Mouse (Mus musculus) forebrain, embryonic 16.5 days (tissue): ENCODE measurements at regions not wholly inside any gene's neighbourhood (a gene's known extent, or its start where the extent isn't known, plus 50 kb on each side); places are given as distances from the start of the nearest gene placed in this dataset.

Experiments
- ATAC-seq: fragments of 200-750 bp; cut with Nextera tagmentation; 2 replicates; pipeline ENCODE4 v1.8.0; 2017; ENCODE audit warnings: mild to moderate bottlenecking, moderate library complexity
- H3K27ac ChIP-seq: fragments of 300-500 bp; sonication (generic); 2 replicates; pipeline ENCODE4 v1.5.1; 2014; ENCODE audit warnings: low read length, control low read depth
- H3K27me3 ChIP-seq: fragments of 300-500 bp; sonication (generic); replicated peaks from 2 replicates; pipeline ENCODE4 v1.6.1; 2014; ENCODE audit warnings: low read length; ENCODE audit not compliant: control insufficient read depth, insufficient read depth
- H3K36me3 ChIP-seq: fragments of 300-500 bp; sonication (generic); 2 replicates; pipeline ENCODE4 v1.6.1; 2014; ENCODE audit not compliant: control insufficient read depth, insufficient read depth
- H3K4me1 ChIP-seq: fragments of 300-500 bp; sonication (generic); replicated peaks from 2 replicates; pipeline ENCODE4 v1.6.1; 2014; ENCODE audit warnings: low read length; ENCODE audit not compliant: control insufficient read depth, insufficient read depth
- H3K4me2 ChIP-seq: fragments of 300-500 bp; sonication (generic); 2 replicates; pipeline ENCODE4 v1.6.1; 2014; ENCODE audit warnings: mild to moderate bottlenecking, low read length, control low read depth
- H3K4me3 ChIP-seq: fragments of 300-500 bp; sonication (generic); replicated peaks from 2 replicates; pipeline ENCODE4 v1.5.1; 2014; ENCODE audit warnings: mild to moderate bottlenecking, low read length, control low read depth
- H3K9ac ChIP-seq: fragments of 300-500 bp; sonication (generic); replicated peaks from 2 replicates; pipeline ENCODE4 v1.6.1; 2014; ENCODE audit warnings: low read depth, low read length, control low read depth
- H3K9me3 ChIP-seq: fragments of 300-500 bp; sonication (generic); 2 replicates; pipeline ENCODE4 v1.6.1; 2016; ENCODE audit warnings: low read length; ENCODE audit not compliant: control insufficient read depth
- WGBS: fragments of 180-500 bp; shearing (Covaris S2); extraction: QIAGEN DNeasy Blood & Tissue Kit; methylation state at CpG from one replicate; pipeline ENCODE4 v1.1.7; 2014; 5-methylcytosine and 5-hydroxymethylcytosine counted together

- Histone ChIP-seq H3K9me3 (0 out of 2 replicates have a peak, but pooled peaks cover 3% of the 10 kb centered on the region), H3K4me2 (no peak overlapping the region), H3K27me3 (no peaks in the 10 kb centered on the region), H3K36me3 (no peaks in the 10 kb centered on the region), H3K9ac (no peak overlapping the region), H3K4me3 (no peak overlapping the region), H3K27ac (no peak overlapping the region), H3K4me1 (peaks cover 7% of the 10 kb centered on the region; the same call in 1 of the 2 replicates)
- WGBS = 93% methylated on average over 6 of the region's 6 CpGs
- no peak for ATAC-seq
These were observed 62.8 kb upstream of the Lrpap1 start for GRCm38 (mm10) chr5:35168369-35168768.

DNA sequence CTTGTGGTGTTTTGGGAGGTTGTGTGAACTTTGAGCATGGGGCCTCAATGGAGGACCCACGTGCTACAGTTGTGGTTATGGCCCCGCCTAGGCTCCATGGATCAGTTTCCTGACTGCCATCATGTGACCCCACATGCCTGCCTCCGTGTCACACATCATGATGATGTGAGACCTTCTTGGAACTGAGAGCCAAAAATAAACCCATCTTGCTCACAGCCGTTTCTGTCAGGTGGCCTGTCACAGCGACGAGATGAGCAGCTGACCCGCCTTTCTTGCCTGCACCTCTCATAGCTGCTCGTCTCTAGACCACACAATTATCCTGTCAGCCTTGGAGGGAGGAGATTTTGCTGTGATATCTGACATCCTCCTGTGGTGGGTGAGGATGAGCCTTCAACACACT, 60.4 kb upstream of the Lrpap1 start:
- no peak overlapping the region for H3K4me3 ChIP-seq
- H3K36me3 ChIP-seq = no peaks in the 10 kb centered on the region
- no peak overlapping the region for H3K9ac ChIP-seq
- no peak overlapping the region for H3K27ac ChIP-seq
- no peak overlapping the region for H3K4me2 ChIP-seq
- 0 out of 2 replicates have a peak, but pooled peaks cover 3% of the 10 kb centered on the region for H3K9me3 ChIP-seq
- WGBS = 75% methylated on average over 8 of the region's 8 CpGs
- no peaks in the 10 kb centered on the region for H3K27me3 ChIP-seq
- H3K4me1 ChIP-seq = peaks cover 5% of the 10 kb centered on the region; the same call in 1 of the 2 replicates
- no peak for ATAC-seq

DNA sequence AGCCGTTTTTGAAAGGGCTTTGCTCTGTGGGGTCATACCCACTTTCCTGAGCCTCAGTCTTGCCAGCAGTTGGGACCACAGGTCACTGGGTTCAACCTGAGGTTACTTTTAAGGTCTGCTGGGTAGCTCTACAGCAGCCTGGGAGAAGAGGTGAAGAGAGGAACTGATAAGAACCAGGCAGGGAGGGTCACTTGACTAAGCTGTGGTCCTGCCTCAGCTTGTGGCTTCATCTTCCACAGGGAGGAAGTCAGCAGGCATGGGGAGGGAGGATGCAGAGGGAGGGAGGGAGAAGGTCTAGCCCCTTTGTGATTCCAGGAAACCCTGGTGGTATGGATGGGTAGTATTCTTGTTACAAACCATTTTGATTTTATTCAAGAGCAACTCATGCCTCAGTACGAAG, 59.9 kb upstream of the Lrpap1 start:
- ATAC-seq = no peak
- 77% methylated on average over 2 of the region's 2 CpGs for WGBS

DNA sequence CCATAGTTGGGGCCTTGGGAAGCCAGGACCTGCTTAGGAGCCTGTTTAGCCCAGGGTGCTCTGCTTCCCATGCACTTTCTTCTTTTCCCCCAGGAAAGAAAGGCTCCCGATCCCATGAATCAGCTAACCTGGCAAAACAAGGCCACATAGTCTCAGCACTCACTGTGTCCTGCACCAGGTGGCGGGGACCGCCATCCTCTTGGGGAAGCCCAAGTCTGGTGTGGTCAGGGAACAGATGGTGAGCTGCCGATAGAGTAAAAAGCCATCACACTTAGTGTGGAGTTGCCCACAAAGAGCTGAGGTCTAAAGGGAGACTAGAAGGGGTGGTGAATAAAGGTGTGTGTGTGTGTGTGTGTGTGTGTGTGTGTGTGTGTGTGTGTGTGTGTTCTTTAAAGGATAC, 57.0 kb upstream of the Lrpap1 start:
- H3K36me3 ChIP-seq = no peaks in the 10 kb centered on the region
- no peak overlapping the region for H3K4me3 ChIP-seq
- H3K27me3 ChIP-seq = no peaks in the 10 kb centered on the region
- peaks cover 9% of the 10 kb centered on the region for H3K4me1 ChIP-seq
- ATAC-seq = no peak
- H3K9me3 ChIP-seq = no peaks in the 10 kb centered on the region
- no peak overlapping the region for H3K27ac ChIP-seq
- 85% methylated on average over 4 of the region's 4 CpGs for WGBS
- H3K4me2 ChIP-seq = no peak overlapping the region
- no peak overlapping the region for H3K9ac ChIP-seq

More for the DNA sequence above, 59.9 kb upstream of the Lrpap1 start:
- Histone ChIP-seq H3K4me3 (no peak overlapping the region), H3K9ac (no peak overlapping the region), H3K4me1 (no peaks in the 10 kb centered on the region), H3K27me3 (no peaks in the 10 kb centered on the region), H3K4me2 (no peak overlapping the region), H3K36me3 (no peaks in the 10 kb centered on the region), H3K27ac (no peak overlapping the region), H3K9me3 (0 out of 2 replicates have a peak, but pooled peaks cover 3% of the 10 kb centered on the region)

DNA sequence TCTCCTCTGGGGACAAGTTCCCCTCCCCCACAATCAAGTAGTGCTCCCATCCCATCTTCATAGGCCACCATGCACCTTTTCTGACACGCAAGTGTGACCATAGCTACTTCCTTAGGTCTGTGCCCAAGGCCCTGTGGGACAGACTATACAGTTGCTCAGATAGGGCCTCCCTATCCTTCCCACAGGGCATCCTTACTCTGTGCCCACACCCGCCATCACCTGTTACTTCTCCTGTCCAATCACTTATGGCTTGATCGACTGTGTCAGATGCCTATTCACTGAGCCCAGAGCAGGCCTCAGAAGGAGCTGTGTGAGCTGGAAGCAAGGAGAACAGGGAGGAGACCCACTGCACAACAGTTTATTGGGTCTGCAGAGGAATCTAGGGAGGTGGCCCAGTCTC, 56.6 kb upstream of the Lrpap1 start:
- no peaks in the 10 kb centered on the region for H3K27me3 ChIP-seq
- no peaks in the 10 kb centered on the region for H3K9me3 ChIP-seq
- no peak overlapping the region for H3K9ac ChIP-seq
- H3K4me1 ChIP-seq = peaks cover 9% of the 10 kb centered on the region
- H3K36me3 ChIP-seq = no peaks in the 10 kb centered on the region
- WGBS = 88% methylated on average over 3 of the region's 3 CpGs
- H3K27ac ChIP-seq = no peak overlapping the region
- no peak overlapping the region for H3K4me2 ChIP-seq
- ATAC-seq = no peak
- H3K4me3 ChIP-seq = no peak overlapping the region

DNA sequence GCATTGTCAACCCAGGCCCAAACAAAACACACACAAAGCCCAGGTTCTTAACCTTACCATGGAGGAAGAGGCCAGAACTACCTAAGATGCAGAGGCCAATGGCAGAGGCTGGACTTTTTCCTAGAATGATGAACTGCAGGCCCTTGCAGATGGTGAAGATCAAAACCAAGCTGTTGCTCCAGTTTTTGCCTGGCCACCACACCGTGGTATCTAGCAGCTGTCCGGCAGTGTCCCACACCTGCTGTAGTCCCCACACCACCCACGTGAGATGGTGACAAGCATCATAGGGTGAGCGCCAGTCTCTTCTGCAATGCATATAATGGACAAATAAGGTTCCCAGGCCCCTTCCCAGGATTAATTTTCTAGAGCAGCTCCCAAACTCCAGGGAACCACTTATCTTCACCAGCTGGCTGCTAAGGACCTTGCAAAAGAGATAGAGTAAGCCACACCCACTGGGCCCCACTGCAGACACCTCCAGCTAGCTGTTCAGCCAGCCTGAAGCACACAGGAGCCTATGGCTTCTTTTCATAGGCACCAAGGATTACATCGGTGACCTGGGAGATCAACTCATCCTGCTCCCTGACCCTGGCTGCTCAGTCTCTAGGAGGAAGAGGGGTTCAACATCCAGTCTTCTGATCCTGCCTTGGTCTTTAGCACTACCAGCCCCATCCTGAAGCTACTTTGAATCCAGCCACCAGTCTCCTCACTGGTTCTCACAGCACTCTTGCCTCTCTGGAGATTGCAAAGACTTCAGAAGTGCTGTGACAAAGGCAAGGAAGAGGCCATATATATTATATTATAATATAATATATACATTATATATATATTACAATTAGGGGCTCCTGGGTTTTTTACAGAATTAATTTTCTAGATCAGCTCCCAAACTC, 55.6 kb upstream of the Lrpap1 start:
- no peak overlapping the region for H3K4me3 ChIP-seq
- peaks cover 9% of the 10 kb centered on the region for H3K4me1 ChIP-seq
- ATAC-seq = no peak
- no peaks in the 10 kb centered on the region for H3K36me3 ChIP-seq
- H3K27me3 ChIP-seq = no peaks in the 10 kb centered on the region
- 82% methylated on average over 5 of the region's 5 CpGs for WGBS
- H3K9me3 ChIP-seq = no peaks in the 10 kb centered on the region
- no peak overlapping the region for H3K4me2 ChIP-seq
- H3K27ac ChIP-seq = no peak overlapping the region
- no peak overlapping the region for H3K9ac ChIP-seq

DNA sequence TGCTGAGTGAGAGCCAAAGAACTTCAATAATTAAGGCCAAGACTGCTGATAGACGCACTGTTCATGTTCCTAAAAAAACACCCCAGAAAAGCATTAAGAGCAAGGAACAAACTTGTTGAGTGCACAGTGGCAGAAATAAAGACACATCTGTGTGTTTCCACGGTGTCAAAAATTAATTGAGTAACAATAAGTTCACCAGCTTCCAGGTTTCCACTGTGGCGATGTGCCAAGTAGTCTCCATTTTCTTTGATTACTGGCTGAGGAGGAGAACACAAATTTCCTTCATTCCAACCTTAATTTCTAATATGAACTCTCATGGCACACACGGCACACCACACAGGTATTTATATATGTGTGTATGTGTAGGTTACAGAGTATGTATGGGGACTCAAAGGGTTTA, 54.3 kb upstream of the Lrpap1 start:
- Histone ChIP-seq H3K9me3 (no peaks in the 10 kb centered on the region), H3K36me3 (no peaks in the 10 kb centered on the region), H3K27me3 (no peaks in the 10 kb centered on the region), H3K4me2 (no peak overlapping the region), H3K4me3 (no peak overlapping the region), H3K4me1 (peaks cover 9% of the 10 kb centered on the region), H3K9ac (no peak overlapping the region), H3K27ac (no peak overlapping the region)
- ATAC-seq = no peak
- WGBS = 65% methylated on average over 4 of the region's 4 CpGs

DNA sequence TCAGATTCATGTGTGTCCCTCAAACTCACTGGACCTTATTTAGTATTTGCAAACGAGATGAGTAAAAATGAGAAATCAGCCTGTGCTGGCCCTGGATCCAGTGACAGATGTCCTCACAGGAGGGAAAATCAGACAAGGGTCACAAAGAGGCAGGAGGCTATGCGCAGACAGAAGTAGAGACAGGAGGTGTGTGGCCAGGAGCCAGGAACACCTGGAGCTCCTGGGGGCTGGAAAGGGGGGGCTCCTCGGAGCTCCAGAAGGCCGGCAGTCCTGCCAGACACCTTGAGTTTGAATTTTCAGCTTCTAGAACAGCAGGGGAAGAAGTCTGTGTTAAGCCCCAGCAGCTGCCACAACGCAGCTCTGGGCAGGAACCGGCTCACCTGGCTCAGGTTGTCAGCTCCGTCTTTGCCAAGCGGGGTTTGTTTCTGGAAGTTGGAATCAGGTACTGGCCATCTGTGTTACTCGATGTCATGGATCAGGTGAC, 53.7 kb upstream of the Lrpap1 start:
- H3K4me1 ChIP-seq = peaks cover 9% of the 10 kb centered on the region
- no peak for ATAC-seq
- 45% methylated on average over 9 of the region's 9 CpGs for WGBS
- H3K9ac ChIP-seq = no peak overlapping the region
- H3K27me3 ChIP-seq = no peaks in the 10 kb centered on the region
- H3K27ac ChIP-seq = peak overlapping the region; percentile 39; the same call in 1 of the 2 replicates
- no peak overlapping the region for H3K4me3 ChIP-seq
- H3K36me3 ChIP-seq = no peaks in the 10 kb centered on the region
- H3K9me3 ChIP-seq = no peaks in the 10 kb centered on the region
- H3K4me2 ChIP-seq = no peak overlapping the region

- WGBS = 67% methylated on average over 8 of the region's 8 CpGs
- Histone ChIP-seq H3K4me3 (no peak overlapping the region), H3K9me3 (no peaks in the 10 kb centered on the region), H3K9ac (no peak overlapping the region), H3K4me2 (no peak overlapping the region), H3K36me3 (no peaks in the 10 kb centered on the region), H3K4me1 (peaks cover 9% of the 10 kb centered on the region), H3K27ac (peak overlapping the region; percentile 39; the same call in 1 of the 2 replicates), H3K27me3 (no peaks in the 10 kb centered on the region)
- no peak for ATAC-seq
These were observed 52.9 kb upstream of the Lrpap1 start for GRCm38 (mm10) chr5:35158346-35159047.
